Mouse (Mus musculus) c-Kit-positive CD71-positive TER-119-negative erythroid progenitor cells, embryonic 14.5 days (primary cell): ENCODE data around the gene Fbxo3.
"Not testable (repeated sequence)": the region's sequence is repeated elsewhere in the genome, so short reads cannot be mapped to it uniquely, and the experiment has no call there.

ENCODE experiments used
- DNase-seq: peaks from one replicate; pipeline ENCODE4 v3.0.0-alpha.2; 2013; ENCODE audit warnings: low read depth

Gene Fbxo3

DNA sequence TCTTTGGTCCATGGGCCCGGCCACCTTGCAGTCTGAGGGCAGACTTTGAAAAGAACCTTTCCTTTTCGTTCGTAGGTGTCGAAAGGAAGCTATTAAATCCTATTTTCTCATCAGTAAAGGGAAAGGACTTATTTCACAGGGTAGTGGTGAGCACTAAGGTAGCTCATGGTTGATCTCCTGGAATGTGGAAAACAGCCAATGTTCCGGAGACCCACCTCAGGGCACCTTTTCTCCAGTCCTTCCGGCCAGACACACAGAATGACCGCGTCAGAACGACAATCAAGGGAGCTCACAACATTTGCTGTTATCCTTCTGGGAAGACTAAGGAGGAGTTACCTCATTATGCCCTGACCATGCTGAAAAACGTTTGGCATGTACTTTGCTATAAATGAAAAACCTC, 68.7 kb downstream of the Fbxo3 start:
- no peak for DNase-seq

DNA sequence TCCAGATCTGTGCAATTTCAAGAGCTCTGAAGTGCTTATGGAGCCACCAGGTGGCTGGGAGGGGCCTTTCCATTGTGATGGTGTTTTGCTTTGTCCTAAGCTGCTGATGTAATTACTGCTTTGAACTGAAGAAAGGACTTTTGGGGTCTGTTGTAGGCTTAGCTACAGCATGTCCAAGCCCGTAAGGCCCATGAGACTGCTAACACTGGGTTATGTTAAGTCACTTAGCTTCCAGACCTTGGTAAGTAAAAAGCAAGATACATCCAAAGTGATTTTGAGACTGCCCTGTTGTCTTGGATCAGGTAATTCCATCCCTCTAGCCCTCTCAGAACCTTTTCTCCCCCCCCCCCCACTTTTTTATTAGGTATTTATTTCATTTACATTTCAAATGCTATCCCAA, 69.3 kb downstream of the Fbxo3 start:
- not testable (repeated sequence) for DNase-seq

DNA sequence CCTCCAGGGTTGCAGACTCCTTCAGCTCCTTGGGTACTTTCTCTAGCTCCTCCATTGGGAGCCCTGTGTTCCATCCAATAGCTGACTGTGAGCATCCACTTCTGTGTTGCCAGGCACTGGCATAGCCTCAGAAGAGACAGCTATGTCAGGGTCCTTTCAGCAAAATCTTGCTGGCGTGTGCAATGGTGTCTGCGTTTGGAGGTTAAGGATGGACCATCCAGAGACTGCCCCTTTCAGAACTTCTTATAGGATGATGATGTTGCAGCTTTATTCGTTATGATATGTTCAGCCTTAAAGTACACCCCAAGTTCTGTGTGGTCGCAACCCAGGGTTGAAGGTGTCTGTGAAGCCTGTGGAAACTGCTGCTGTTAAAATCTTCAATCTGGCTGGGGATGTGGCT, 69.9 kb downstream of the Fbxo3 start:
- DNase-seq, result not testable (repeated sequence)

DNA sequence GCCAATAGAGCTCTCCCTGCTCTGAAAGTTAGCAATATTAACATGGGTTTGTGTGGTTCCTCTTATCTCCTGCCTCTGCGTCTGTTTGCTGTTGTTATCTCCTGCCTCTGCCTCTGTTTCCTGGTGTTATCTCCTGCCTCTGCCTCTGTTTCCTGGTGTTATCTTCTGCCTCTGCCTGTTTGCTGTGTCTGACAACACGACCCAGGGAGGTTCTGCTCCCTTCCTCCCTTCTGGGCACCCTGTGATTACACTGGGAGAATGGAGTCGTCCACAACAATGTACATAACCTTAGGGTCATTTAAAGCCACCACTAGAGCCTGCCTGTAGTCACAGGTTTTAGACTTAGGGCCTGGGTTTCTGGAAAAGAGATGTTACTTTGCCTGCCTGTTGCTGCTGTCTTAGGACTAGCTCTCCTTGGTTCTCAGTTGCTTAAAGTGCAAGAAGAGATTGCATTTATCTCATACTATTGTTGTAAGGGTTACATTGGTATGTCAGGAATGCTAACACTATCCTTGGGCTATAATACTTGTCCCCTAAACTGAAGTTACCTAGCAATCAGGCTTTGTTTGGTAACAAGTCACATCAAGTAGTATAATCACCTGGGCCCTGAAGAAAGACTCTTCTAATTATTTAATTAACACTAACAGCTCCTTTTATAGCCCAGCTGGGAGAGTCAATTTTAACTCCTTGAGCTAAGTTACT, 71.2 kb downstream of the Fbxo3 start:
- DNase-seq, result no peak

- DNase-seq, result no peak
Observed at GRCm38 (mm10) chr2:104099231-104099585, 71.7 kb downstream of the Fbxo3 start.

GRCm38 (mm10) chr2:104099946-104100345, 72.4 kb downstream of the Fbxo3 start:
- DNase-seq, result no peak

- DNase-seq, result no peak
Observed at GRCm38 (mm10) chr2:104104800-104105199, 77.3 kb downstream of the Fbxo3 start.

DNA sequence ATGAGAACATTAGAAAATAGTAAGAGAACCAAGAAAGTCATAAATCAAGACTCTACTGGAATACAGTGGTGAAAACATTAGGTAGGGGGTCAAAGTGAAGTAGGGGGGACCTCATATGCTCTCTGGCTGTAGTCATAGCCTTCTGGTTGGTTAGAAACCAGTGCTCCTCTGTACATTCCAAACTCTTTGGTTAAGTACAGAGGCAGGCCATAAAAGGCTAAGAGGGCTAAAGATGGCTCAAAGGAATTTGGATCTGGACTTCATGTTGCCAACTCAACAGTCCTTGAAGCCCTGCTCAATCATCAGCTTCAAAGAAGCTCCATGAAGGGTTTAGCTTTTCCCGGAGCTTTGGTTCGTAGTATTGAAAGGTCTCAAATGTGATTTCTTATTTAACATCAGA, 81.5 kb downstream of the Fbxo3 start:
- not testable (repeated sequence) for DNase-seq

GRCm38 (mm10) chr2:104109528-104109927, 82.0 kb downstream of the Fbxo3 start:
- no peak for DNase-seq

DNA sequence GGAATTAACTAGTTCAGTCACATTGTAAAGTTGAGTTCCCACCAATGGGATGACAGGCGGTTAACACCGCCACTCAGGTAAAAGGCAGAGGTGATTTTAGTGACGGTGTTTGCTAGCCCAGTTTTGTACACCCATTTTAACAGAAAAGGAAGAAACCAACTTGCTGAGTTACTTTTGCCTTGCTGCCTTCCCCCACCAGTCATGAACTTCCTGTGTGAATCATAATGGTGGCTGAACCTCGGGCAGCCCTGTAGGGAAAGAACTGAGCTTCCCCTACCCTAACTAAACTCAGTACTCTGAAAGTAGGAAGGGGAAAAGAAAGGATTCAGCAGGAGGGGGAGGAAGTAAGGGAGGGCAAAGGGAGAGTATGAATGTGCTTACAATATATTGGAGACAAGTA, 82.5 kb downstream of the Fbxo3 start:
- no peak for DNase-seq

DNA sequence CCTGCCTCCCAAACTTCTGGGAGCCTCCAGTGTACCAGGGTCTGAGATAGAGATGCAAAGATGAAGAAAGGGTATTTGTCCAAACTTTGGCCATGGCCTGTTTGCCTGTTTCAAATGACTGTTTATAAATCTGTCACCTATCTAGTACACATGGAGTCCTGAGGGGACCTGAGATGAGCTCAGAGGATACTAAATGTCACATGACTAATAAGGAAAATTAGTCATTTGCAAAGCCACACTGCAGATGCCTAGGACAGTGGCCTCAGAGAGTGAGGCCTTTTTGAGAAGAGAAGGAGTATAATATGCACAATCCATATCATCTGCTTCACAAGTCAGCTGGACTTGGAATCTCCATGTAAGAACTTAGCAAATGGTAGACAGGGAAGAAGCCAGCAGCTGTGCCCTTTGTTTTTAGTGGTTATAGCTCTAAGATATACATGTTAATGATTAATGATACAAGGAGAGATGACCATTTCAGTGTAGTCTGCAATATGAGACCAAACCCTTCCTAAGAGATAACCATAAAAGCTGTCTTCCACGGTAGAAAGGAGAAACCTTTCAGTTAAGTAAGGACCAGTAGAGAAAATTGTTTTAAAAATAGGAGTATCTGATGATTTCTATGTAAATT, 83.8 kb downstream of the Fbxo3 start:
- DNase-seq, result not testable (repeated sequence)
